Mouse (Mus musculus) heart, embryonic 10.5 days (tissue): Measurements from ENCODE around the gene Tmem82. TPM values are rescaled to one million over a fixed set of nuclear protein-coding genes. Genes with fewer than 3 reads are reported as not detected.

Experiments
- DNase-seq: peaks from one replicate; pipeline ENCODE4 v3.0.0-alpha.2; 2017; ENCODE audit warnings: low spot score
- H3K27ac ChIP-seq: fragments of 300-500 bp; sonication (generic); 2 replicates; pipeline ENCODE4 v1.5.1; 2016; ENCODE audit warnings: mild to moderate bottlenecking
- H3K27me3 ChIP-seq: fragments of 300-500 bp; sonication (generic); 2 replicates; pipeline ENCODE4 v1.6.1; 2016; ENCODE audit warnings: mild to moderate bottlenecking; ENCODE audit not compliant: poor library complexity, insufficient read depth, severe bottlenecking
- H3K36me3 ChIP-seq: fragments of 300-500 bp; sonication (generic); 2 replicates; pipeline ENCODE4 v1.6.1; 2016; ENCODE audit warnings: mild to moderate bottlenecking, moderate library complexity
- H3K4me1 ChIP-seq: fragments of 300-500 bp; sonication (generic); 2 replicates; pipeline ENCODE4 v1.6.1; 2016; ENCODE audit warnings: mild to moderate bottlenecking
- H3K4me3 ChIP-seq: fragments of 300-500 bp; sonication (generic); 2 replicates; pipeline ENCODE4 v1.5.1; 2016; ENCODE audit warnings: mild to moderate bottlenecking, moderate library complexity
- H3K9me3 ChIP-seq: fragments of 300-500 bp; sonication (generic); 2 replicates; pipeline ENCODE4 v1.6.1; 2016; ENCODE audit warnings: mild to moderate bottlenecking, moderate library complexity
- WGBS: fragments of 180-500 bp; shearing (Covaris S2); methylation state at CpG from one replicate; pipeline ENCODE4 v1.1.7; 2016; 5-methylcytosine and 5-hydroxymethylcytosine counted together
- polyA plus RNA-seq: library from polyadenylated mRNA; unstranded; fragments of >200 nt; fragmentation: Nextera tagmentation; extraction: Ambion mirVana; gene quantifications from 2 replicates; pipeline ENCODE4 v1.2.1, GENCODE M21; 2016

Gene Tmem82
- polyA plus RNA-seq, 1 experiment from 2014 or later: 2.4 TPM

DNA sequence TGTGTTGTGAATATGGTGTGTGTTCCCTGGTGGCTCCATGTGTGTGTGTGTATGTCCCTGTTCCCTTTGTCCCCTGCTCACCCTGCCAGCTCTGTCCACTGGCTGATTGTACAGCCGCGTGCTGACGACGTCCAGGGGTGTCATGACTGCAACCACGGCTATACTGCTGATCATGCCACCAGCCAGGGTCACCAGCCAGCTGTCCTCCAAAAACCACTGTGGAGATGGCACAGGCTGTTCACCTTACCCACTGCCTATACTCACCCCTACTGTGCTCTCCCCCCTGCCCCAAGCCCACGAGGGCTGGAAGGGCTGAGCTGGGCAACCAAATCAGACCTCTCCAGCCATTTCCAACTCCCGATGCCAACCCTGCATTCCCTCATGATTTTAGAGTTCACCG lies 2.9 kb upstream of the Tmem82 start:
- Histone ChIP-seq H3K4me3 (no peak overlapping the region), H3K9me3 (no peaks in the 10 kb centered on the region), H3K36me3 (peaks cover 21% of the 10 kb centered on the region), H3K27ac (no peak overlapping the region), H3K4me1 (peaks cover 38% of the 10 kb centered on the region), H3K27me3 (peaks cover 5% of the 10 kb centered on the region)
- DNase-seq: no peak
- WGBS: 80% methylated on average over 8 of the region's 8 CpGs

DNA sequence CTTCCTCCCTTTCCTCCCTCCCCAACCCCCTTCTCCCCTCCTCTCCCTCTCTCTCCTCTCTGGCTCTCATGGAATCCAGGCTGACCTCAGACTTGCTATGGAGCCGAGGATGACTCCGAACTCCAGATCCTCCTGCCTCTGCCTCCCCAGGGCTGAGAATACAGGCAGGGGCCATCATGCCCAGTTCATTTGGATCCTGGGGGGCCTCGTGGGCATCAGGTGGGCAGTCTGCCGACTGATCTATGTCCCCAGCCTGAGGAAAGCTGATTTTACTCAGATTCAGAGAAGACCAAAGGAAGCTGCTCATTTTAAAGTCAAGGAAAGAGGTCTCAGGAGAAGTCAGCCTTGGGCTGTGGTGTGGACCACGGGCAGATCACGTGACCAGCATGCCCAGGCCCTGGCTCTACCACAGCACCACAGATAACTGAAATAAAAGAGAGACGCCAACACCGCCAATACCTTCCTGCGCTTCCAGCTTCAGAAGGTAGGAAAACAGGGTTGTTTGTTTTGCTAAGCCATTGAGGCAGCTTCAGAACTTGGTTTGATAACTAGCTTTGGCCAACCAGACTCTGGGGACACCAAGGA lies 958 bp upstream of the Tmem82 start:
- Histone ChIP-seq H3K27me3 (peaks cover 11% of the 10 kb centered on the region), H3K27ac (peak overlapping the region; percentile 7; the same call in 1 of the 2 replicates), H3K9me3 (no peaks in the 10 kb centered on the region), H3K4me3 (no peak overlapping the region), H3K36me3 (0 out of 2 replicates have a peak, but pooled peaks cover 3% of the 10 kb centered on the region), H3K4me1 (peaks cover 46% of the 10 kb centered on the region)
- 78% methylated on average over 9 of the region's 9 CpGs for WGBS
- DNase-seq: no peak

- WGBS: 10% methylated on average over 22 of the region's 22 CpGs
- no peaks in the 10 kb centered on the region for H3K9me3 ChIP-seq
- H3K4me3 ChIP-seq: peak overlapping the region; percentile 60
- H3K27ac ChIP-seq: peak overlapping the region; percentile 84
- DNase-seq: no peak
- H3K27me3 ChIP-seq: peaks cover 11% of the 10 kb centered on the region
- H3K4me1 ChIP-seq: peaks cover 40% of the 10 kb centered on the region
- H3K36me3 ChIP-seq: no peaks in the 10 kb centered on the region
Measured at GRCm38 (mm10) chr4:141617863-141618564, 419 bp downstream of the Tmem82 start.

- peak overlapping the region; percentile 60 for H3K4me3 ChIP-seq
- H3K36me3 ChIP-seq: no peaks in the 10 kb centered on the region
- WGBS: 3% methylated on average over 20 of the region's 20 CpGs
- H3K27ac ChIP-seq: peak overlapping the region; percentile 84
- peaks cover 40% of the 10 kb centered on the region for H3K4me1 ChIP-seq
- DNase-seq: peak; percentile 89
- H3K27me3 ChIP-seq: peaks cover 11% of the 10 kb centered on the region
- no peaks in the 10 kb centered on the region for H3K9me3 ChIP-seq
Measured at GRCm38 (mm10) chr4:141617299-141617698, 1.1 kb downstream of the Tmem82 start.

DNA sequence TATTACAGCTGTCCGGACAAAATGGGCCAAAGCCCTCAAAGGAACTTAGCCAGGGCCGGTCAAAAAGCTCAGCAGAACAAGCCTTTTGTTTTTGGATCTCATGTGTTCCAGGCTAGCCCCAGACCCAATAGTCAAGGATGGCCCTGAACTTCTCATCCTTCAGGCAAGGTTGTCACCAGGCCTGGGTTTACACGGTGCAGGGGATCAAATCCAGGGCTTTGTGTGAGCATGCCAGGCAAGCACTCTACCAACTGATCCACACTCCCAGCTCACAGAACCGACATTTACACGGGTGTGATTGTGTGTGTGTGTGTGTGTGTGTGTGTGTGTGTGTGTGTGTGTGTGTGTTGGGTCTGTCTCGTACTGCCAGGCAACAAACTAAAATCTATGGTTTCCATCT lies 1.6 kb downstream of the Tmem82 start:
- no peaks in the 10 kb centered on the region for H3K36me3 ChIP-seq
- H3K27ac ChIP-seq: 0 out of 2 replicates have a peak overlapping the region, but pooled peaks have one; percentile 84
- H3K4me3 ChIP-seq: peak overlapping the region; percentile 60; the same call in 1 of the 2 replicates
- H3K4me1 ChIP-seq: peaks cover 40% of the 10 kb centered on the region
- H3K27me3 ChIP-seq: peaks cover 11% of the 10 kb centered on the region
- 80% methylated on average over 6 of the region's 6 CpGs for WGBS
- no peaks in the 10 kb centered on the region for H3K9me3 ChIP-seq
- DNase-seq: no peak

DNA sequence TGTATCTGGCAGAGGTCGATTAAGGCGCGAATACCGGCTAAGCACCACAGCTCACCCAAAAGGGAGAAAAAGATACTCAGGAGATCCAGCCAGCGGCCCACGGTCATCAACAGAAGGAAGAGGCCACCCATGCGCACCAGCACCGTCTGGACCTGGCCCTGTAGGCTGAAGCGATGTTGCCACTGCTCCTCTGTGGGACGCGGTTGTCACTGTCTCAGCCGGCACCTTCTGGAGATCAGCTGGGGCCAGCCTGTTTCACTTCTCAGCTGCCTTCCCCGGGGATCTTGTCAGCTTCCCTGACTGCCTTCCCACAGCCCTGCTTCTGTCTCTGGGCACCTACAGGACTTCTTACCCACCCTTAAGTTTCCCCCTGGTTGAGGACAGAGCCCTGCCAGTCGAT lies 3.5 kb downstream of the Tmem82 start:
- peaks cover 11% of the 10 kb centered on the region for H3K27me3 ChIP-seq
- H3K4me1 ChIP-seq: peaks cover 37% of the 10 kb centered on the region
- WGBS: 80% methylated on average over 14 of the region's 14 CpGs
- no peak overlapping the region for H3K4me3 ChIP-seq
- 0 out of 2 replicates have a peak overlapping the region, but pooled peaks have one; percentile 52 for H3K27ac ChIP-seq
- DNase-seq: no peak
- H3K9me3 ChIP-seq: no peaks in the 10 kb centered on the region
- H3K36me3 ChIP-seq: no peaks in the 10 kb centered on the region

- H3K27ac ChIP-seq: no peak overlapping the region
Measured at GRCm38 (mm10) chr4:141609538-141609937, 8.9 kb downstream of the Tmem82 start.

GRCm38 (mm10) chr4:141605861-141606260 lies 12.6 kb downstream of the Tmem82 start, which contains the start of gene Fblim1:
Fblim1 (minus strand) TSS chr4:141606096.
- Histone ChIP-seq H3K4me3 (no peak within 1 kb of the TSS), H3K9me3 (no peaks in the 10 kb centered on the region), H3K4me1 (peaks cover 39% of the 10 kb centered on the region), H3K27me3 (peaks cover 7% of the 10 kb centered on the region; the same call in 1 of the 2 replicates), H3K36me3 (no peaks in the 10 kb centered on the region), H3K27ac (0 out of 2 replicates have a peak within 1 kb of the TSS, but pooled peaks have one; percentile 19)
- no peak for DNase-seq
- 75% methylated on average over 11 of the region's 11 CpGs for WGBS

More at GRCm38 (mm10) chr4:141609538-141609937, 8.9 kb downstream of the Tmem82 start:
- peaks cover 14% of the 10 kb centered on the region for H3K4me1 ChIP-seq
- H3K36me3 ChIP-seq: no peaks in the 10 kb centered on the region
- WGBS: 60% methylated on average over 6 of the region's 6 CpGs
- H3K27me3 ChIP-seq: no peaks in the 10 kb centered on the region
- no peak for DNase-seq
- no peaks in the 10 kb centered on the region for H3K9me3 ChIP-seq
- no peak overlapping the region for H3K4me3 ChIP-seq

DNA sequence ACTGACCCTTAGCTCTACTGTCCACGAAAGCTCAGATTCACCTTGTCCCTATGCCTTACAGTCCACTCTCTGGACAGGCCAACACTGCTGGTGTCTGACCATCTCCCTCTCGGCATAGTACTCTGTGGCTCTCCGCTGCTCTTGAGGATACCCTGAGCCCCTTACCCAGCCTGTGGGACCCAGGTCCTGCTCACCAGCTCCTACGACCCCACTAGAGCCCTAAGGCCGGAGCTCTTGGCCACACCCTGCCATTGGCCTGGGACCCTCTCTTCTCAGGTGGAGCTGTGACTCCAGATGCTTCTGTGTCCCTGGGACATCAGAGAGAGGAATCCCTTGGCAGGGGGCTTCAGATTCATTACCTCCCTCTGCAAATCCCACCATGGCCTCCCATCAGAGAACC lies 13.0 kb downstream of the Tmem82 start:
- 81% methylated on average over 5 of the region's 5 CpGs for WGBS
- Histone ChIP-seq H3K4me3 (no peak overlapping the region), H3K27ac (0 out of 2 replicates have a peak overlapping the region, but pooled peaks have one; percentile 19), H3K36me3 (no peaks in the 10 kb centered on the region), H3K27me3 (peaks cover 7% of the 10 kb centered on the region; the same call in 1 of the 2 replicates), H3K9me3 (no peaks in the 10 kb centered on the region), H3K4me1 (peaks cover 43% of the 10 kb centered on the region)
- no peak for DNase-seq

DNA sequence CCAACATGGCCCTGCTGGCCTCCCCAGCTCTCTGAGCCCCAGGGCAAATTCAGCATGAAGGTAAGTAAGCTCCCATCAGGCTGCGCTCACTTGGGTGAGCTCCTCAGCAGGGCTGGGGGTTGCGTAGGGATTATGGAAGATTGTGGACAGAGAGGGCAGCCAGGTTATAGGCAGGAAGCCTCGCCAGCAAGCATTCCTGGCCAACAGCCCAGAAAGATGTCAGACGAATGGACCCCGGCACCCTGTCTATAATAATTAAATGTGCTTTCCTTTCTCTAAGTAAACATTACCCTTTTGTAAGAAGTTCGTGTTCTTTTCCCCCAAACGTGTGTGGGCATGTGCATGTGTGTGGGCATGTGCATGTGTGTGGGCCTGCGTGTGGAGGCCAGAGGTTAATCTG lies 13.9 kb downstream of the Tmem82 start:
- Histone ChIP-seq H3K9me3 (no peaks in the 10 kb centered on the region), H3K27ac (peak overlapping the region; percentile 49), H3K27me3 (peaks cover 7% of the 10 kb centered on the region; the same call in 1 of the 2 replicates), H3K4me3 (no peak overlapping the region), H3K36me3 (no peaks in the 10 kb centered on the region), H3K4me1 (peaks cover 51% of the 10 kb centered on the region)
- WGBS: 72% methylated on average over 8 of the region's 8 CpGs
- DNase-seq: no peak

DNA sequence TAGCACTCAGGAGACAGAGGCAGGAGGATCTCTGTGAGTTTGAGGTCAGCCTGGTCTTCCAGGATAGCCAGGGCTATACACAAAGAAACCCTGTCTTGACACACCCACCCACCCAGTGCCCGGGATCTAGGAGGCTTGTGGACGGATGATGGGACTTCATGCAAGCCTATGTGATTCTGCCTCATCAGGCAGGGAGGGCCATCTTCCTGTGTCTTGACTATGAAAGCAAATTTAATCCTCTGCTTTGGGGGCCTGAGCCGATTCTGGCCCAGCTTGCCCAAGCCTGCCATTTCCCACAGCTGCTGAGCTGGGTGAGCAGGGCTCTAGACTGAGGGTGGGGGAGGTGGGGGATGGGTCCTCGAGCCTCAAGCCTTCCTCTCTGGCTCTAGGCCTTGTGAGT lies 14.5 kb downstream of the Tmem82 start:
- Histone ChIP-seq H3K9me3 (no peaks in the 10 kb centered on the region), H3K4me1 (peaks cover 57% of the 10 kb centered on the region), H3K4me3 (no peak overlapping the region), H3K36me3 (no peaks in the 10 kb centered on the region), H3K27ac (peak overlapping the region; percentile 49), H3K27me3 (peaks cover 7% of the 10 kb centered on the region; the same call in 1 of the 2 replicates)
- DNase-seq: no peak
- WGBS: 73% methylated on average over 4 of the region's 4 CpGs

DNA sequence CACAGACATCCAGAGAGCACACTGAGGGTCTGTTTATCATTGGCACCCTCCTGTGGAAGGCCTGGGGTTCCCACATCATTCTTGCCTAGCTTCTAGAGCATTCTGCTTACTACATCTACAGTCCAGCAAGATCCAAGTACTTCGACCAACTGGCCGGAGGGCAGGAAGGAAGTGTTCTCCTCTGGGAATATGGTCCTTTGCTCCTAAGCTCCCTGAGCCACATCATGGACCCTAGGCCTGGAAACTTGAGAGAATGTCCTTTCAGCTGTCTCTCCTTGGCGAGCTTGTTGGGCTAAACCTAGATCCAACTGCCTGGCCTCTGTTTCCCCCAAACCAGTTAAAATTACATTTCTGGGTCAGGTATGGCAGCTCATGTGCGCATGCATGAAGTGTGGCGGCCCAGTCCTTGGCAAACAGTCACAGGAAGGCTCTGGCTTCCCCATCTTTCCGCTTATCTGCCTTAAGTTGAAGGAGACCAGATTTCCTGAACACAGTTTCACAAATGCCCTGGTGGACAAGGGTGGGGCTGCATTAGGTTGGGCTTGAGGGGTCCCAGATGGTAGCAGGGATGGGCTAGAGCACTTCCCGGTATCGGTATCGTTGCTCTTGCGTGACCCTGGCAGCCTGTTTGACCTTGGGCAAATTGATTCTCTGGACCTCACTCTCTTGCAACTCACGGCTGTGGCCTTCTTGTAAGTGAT lies 15.8 kb downstream of the Tmem82 start:
- peak overlapping the region; percentile 91; the same call in 1 of the 2 replicates for H3K27ac ChIP-seq
- H3K36me3 ChIP-seq: no peaks in the 10 kb centered on the region
- H3K4me1 ChIP-seq: peaks cover 69% of the 10 kb centered on the region
- no peak overlapping the region for H3K4me3 ChIP-seq
- H3K9me3 ChIP-seq: no peaks in the 10 kb centered on the region
- no peak for DNase-seq
- WGBS: 58% methylated on average over 11 of the region's 11 CpGs
- H3K27me3 ChIP-seq: peaks cover 7% of the 10 kb centered on the region; the same call in 1 of the 2 replicates
